Mouse (Mus musculus): ENCODE measurements around the gene Gdf15. TPM values are rescaled to one million over a fixed set of nuclear protein-coding genes. Genes with fewer than 3 reads are reported as not detected.

Gene Gdf15
- polyA plus RNA-seq, 1 experiment from 2014 or later = 1.9 TPM

- 71% methylated on average over 1 of the region's 1 CpGs for WGBS
- Histone ChIP-seq H3K4me3 (ENCODE audit: low read depth, low read length) (no peak overlapping the region), H3K27me3 (replicated peaks; ENCODE audit: control insufficient read depth, insufficient read depth, low read length) (no peaks in the 10 kb centered on the region), H3K36me3 (ENCODE audit: control insufficient read depth, insufficient read depth) (peaks cover 8% of the 10 kb centered on the region; the same call in 1 of the 2 replicates), H3K27ac (ENCODE audit: low read depth, low read length) (peak overlapping the region; percentile 95; the same call in 1 of the 2 replicates), H3K4me2 (replicated peaks; ENCODE audit: low read depth) (no peak overlapping the region), H3K4me1 (replicated peaks; ENCODE audit: control insufficient read depth, insufficient read depth, low read length) (peaks cover 8% of the 10 kb centered on the region; the same call in 1 of the 2 replicates), H3K9me3 (ENCODE audit: control insufficient read depth) (no peaks in the 10 kb centered on the region), H3K9ac (ENCODE audit: low read depth, low read length) (no peak overlapping the region)
- no peak for TF ChIP-seq CTCF (IDR thresholded peaks at IDR 0.05; ENCODE audit: low read depth)
- ATAC-seq = no peak
Observed at GRCm38 (mm10) chr8:70675336-70675735, 43.1 kb upstream of the Gdf15 start.

GRCm38 (mm10) chr8:70674716-70675115 is 42.5 kb upstream of the Gdf15 start:
- Histone ChIP-seq H3K4me3 (ENCODE audit: low read depth, low read length) (no peak overlapping the region), H3K27ac (ENCODE audit: low read depth, low read length) (peak overlapping the region; percentile 95), H3K4me2 (replicated peaks; ENCODE audit: low read depth) (peak overlapping the region; percentile 66; the same call in 1 of the 2 replicates), H3K36me3 (ENCODE audit: control insufficient read depth, insufficient read depth) (peaks cover 8% of the 10 kb centered on the region; the same call in 1 of the 2 replicates), H3K9me3 (ENCODE audit: control insufficient read depth) (no peaks in the 10 kb centered on the region), H3K27me3 (replicated peaks; ENCODE audit: control insufficient read depth, insufficient read depth, low read length) (no peaks in the 10 kb centered on the region), H3K4me1 (replicated peaks; ENCODE audit: control insufficient read depth, insufficient read depth, low read length) (peaks cover 8% of the 10 kb centered on the region; the same call in 1 of the 2 replicates), H3K9ac (ENCODE audit: low read depth, low read length) (no peak overlapping the region)
- no peak for ATAC-seq
- WGBS = 48% methylated on average over 4 of the region's 4 CpGs
- no peak for TF ChIP-seq CTCF (IDR thresholded peaks at IDR 0.05; ENCODE audit: low read depth)

GRCm38 (mm10) chr8:70674109-70674508 is 41.9 kb upstream of the Gdf15 start:
- no peak for ATAC-seq
- Histone ChIP-seq H3K27ac (ENCODE audit: low read depth, low read length) (peak overlapping the region; percentile 95), H3K36me3 (ENCODE audit: control insufficient read depth, insufficient read depth) (peaks cover 8% of the 10 kb centered on the region; the same call in 1 of the 2 replicates), H3K4me3 (ENCODE audit: low read depth, low read length) (peak overlapping the region; percentile 66), H3K9ac (ENCODE audit: low read depth, low read length) (no peak overlapping the region), H3K4me2 (replicated peaks; ENCODE audit: low read depth) (peak overlapping the region; percentile 66), H3K9me3 (ENCODE audit: control insufficient read depth) (no peaks in the 10 kb centered on the region), H3K27me3 (replicated peaks; ENCODE audit: control insufficient read depth, insufficient read depth, low read length) (no peaks in the 10 kb centered on the region), H3K4me1 (replicated peaks; ENCODE audit: control insufficient read depth, insufficient read depth, low read length) (peaks cover 8% of the 10 kb centered on the region; the same call in 1 of the 2 replicates)
- TF ChIP-seq CTCF (IDR thresholded peaks at IDR 0.05; ENCODE audit: low read depth) = no peak
- WGBS = 45% methylated on average over 3 of the region's 3 CpGs

GRCm38 (mm10) chr8:70673079-70673856 is 41.0 kb upstream of the Gdf15 start, which contains the start of gene Lsm4:
Gene Lsm4, plus strand, starts transcription at chr8:70673248.
- TF ChIP-seq CTCF (IDR thresholded peaks at IDR 0.05; ENCODE audit: low read depth) = peak; percentile 92
- no peaks in the 10 kb centered on the region for H3K9me3 ChIP-seq (ENCODE audit: control insufficient read depth)
- peak within 1 kb of the TSS; percentile 66 for H3K4me3 ChIP-seq (ENCODE audit: low read depth, low read length)
- H3K27me3 ChIP-seq (replicated peaks; ENCODE audit: control insufficient read depth, insufficient read depth, low read length) = no peaks in the 10 kb centered on the region
- peak within 1 kb of the TSS; percentile 40 for H3K9ac ChIP-seq (ENCODE audit: low read depth, low read length)
- WGBS = under 1% methylated on average over 60 of the region's 60 CpGs
- peak within 1 kb of the TSS; percentile 95 for H3K27ac ChIP-seq (ENCODE audit: low read depth, low read length)
- ATAC-seq = peak; percentile 95
- H3K4me2 ChIP-seq (replicated peaks; ENCODE audit: low read depth) = peak within 1 kb of the TSS; percentile 66
- H3K4me1 ChIP-seq (replicated peaks; ENCODE audit: control insufficient read depth, insufficient read depth, low read length) = peaks cover 8% of the 10 kb centered on the region; the same call in 1 of the 2 replicates
- peaks cover 5% of the 10 kb centered on the region; the same call in 1 of the 2 replicates for H3K36me3 ChIP-seq (ENCODE audit: control insufficient read depth, insufficient read depth)

- peaks cover 8% of the 10 kb centered on the region; the same call in 1 of the 2 replicates for H3K4me1 ChIP-seq (replicated peaks; ENCODE audit: control insufficient read depth, insufficient read depth, low read length)
- ATAC-seq = no peak; the same call in 1 of the 2 replicates
- H3K9ac ChIP-seq (ENCODE audit: low read depth, low read length) = no peak overlapping the region; the same call in 1 of the 2 replicates
- 34% methylated on average over 19 of the region's 19 CpGs for WGBS
- peak overlapping the region; percentile 95 for H3K27ac ChIP-seq (ENCODE audit: low read depth, low read length)
- no peaks in the 10 kb centered on the region; the same call in 1 of the 2 replicates for H3K36me3 ChIP-seq (ENCODE audit: control insufficient read depth, insufficient read depth)
- peak overlapping the region; percentile 66; the same call in 1 of the 2 replicates for H3K4me3 ChIP-seq (ENCODE audit: low read depth, low read length)
- no peaks in the 10 kb centered on the region for H3K9me3 ChIP-seq (ENCODE audit: control insufficient read depth)
- TF ChIP-seq CTCF (IDR thresholded peaks at IDR 0.05; ENCODE audit: low read depth) = peak; percentile 22; the same call in 1 of the 2 replicates
- no peaks in the 10 kb centered on the region for H3K27me3 ChIP-seq (replicated peaks; ENCODE audit: control insufficient read depth, insufficient read depth, low read length)
- peak overlapping the region; percentile 66 for H3K4me2 ChIP-seq (replicated peaks; ENCODE audit: low read depth)
Observed at GRCm38 (mm10) chr8:70672325-70673078, 40.2 kb upstream of the Gdf15 start.
